Mouse (Mus musculus) limb, embryonic 13.5 days (tissue): ENCODE data around the gene Cux2. TPM values are rescaled to one million over a fixed set of nuclear protein-coding genes. Genes with fewer than 3 reads are reported as not detected.

Experiments
- ATAC-seq: fragments of 200-750 bp; cut with Nextera tagmentation; 2 replicates; pipeline ENCODE4 v1.8.0; 2017; ENCODE audit warnings: low read depth, moderate number of reproducible peaks, moderate TSS enrichment; ENCODE audit not compliant: low FRiP score
- H3K27ac ChIP-seq: fragments of 300-500 bp; sonication (generic); 2 replicates; pipeline ENCODE4 v1.5.1; 2015; ENCODE audit warnings: inconsistent platforms, mild to moderate bottlenecking, moderate library complexity
- H3K27me3 ChIP-seq: fragments of 300-500 bp; sonication (generic); 2 replicates; pipeline ENCODE4 v1.6.1; 2015; ENCODE audit warnings: mild to moderate bottlenecking, inconsistent platforms
- H3K36me3 ChIP-seq: fragments of 300-500 bp; sonication (generic); 2 replicates; pipeline ENCODE4 v1.6.1; 2015; ENCODE audit warnings: inconsistent platforms, mild to moderate bottlenecking, moderate library complexity
- H3K4me1 ChIP-seq: fragments of 300-500 bp; sonication (generic); 2 replicates; pipeline ENCODE4 v1.6.1; 2015; ENCODE audit warnings: inconsistent platforms
- H3K4me2 ChIP-seq: fragments of 300-500 bp; sonication (generic); replicated peaks from 2 replicates; pipeline ENCODE4 v1.6.1; 2015; ENCODE audit warnings: inconsistent platforms, mild to moderate bottlenecking, moderate library complexity
- H3K4me3 ChIP-seq: fragments of 300-500 bp; sonication (generic); 2 replicates; pipeline ENCODE4 v1.5.1; 2015; ENCODE audit warnings: moderate library complexity, mild to moderate bottlenecking, inconsistent platforms
- H3K9ac ChIP-seq: fragments of 300-500 bp; sonication (generic); 2 replicates; pipeline ENCODE4 v1.6.1; 2015; ENCODE audit warnings: mild to moderate bottlenecking, inconsistent platforms
- H3K9me3 ChIP-seq: fragments of 300-500 bp; sonication (generic); 2 replicates; pipeline ENCODE4 v1.6.1; 2016; ENCODE audit warnings: inconsistent platforms
- WGBS: fragments of 180-500 bp; shearing (Covaris S2); methylation state at CpG from one replicate; pipeline ENCODE4 v1.1.7; 2015; 5-methylcytosine and 5-hydroxymethylcytosine counted together
- polyA plus RNA-seq: library from polyadenylated mRNA; unstranded; fragments of >200 nt; fragmentation: Nextera tagmentation; extraction: Ambion mirVana; gene quantifications from 2 replicates; pipeline ENCODE4 v1.2.1, GENCODE M21; 2015

The Cux2 gene
- polyA plus RNA-seq, 1 experiment from 2014 or later = 4.1 TPM

DNA sequence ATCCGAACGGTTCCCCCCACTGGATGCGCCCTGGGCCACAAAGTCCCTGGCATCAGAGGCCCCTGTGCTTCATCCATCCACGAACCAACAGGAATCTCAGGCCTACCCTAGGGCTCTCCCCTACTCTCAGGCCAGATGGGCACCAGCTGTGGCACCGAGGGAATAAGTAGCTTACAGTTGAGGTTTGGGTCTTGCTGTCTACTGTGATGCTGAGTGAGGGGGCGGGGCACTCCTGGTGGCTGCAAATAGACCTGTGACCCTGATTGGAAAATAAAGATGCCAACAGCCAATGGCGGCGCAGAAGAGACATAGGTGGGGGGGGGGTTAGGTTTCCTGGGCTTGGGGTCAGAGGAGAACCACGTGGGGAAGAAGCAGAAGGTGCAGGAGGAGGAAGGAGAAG, 38.6 kb downstream of the Cux2 start:
- Histone ChIP-seq H3K9me3 (no peaks in the 10 kb centered on the region; the same call in 1 of the 2 replicates), H3K9ac (no peak overlapping the region), H3K36me3 (no peaks in the 10 kb centered on the region), H3K27me3 (no peaks in the 10 kb centered on the region), H3K27ac (no peak overlapping the region), H3K4me1 (peaks cover 25% of the 10 kb centered on the region), H3K4me3 (no peak overlapping the region), H3K4me2 (no peak overlapping the region)
- WGBS = 23% methylated on average over 9 of the region's 9 CpGs
- ATAC-seq = no peak

DNA sequence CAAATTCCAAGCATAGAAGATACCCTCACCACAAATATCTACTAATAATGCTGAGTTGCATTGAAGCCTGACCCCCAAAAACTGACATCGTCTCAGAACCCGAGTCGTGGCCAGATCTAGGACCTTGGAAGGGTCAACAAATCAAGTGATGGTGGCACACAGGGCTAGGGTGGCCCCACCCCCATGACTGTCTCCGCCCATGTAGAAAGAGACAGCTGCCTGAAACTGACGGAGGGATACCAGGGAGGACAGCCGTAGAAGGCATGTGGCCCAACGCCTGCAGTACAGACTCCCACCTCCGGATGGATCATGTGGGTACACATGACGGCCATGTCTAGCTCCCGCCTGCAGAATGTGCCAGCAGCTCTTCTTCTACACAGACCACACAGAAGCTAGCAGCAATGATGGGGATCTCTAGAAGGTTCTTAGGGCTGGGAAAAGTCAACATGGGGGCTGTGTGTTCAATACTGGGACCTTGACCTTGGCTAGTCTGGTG, 41.9 kb downstream of the Cux2 start:
- Histone ChIP-seq H3K9me3 (no peaks in the 10 kb centered on the region; the same call in 1 of the 2 replicates), H3K9ac (no peak overlapping the region), H3K27me3 (no peaks in the 10 kb centered on the region), H3K4me2 (no peak overlapping the region), H3K36me3 (no peaks in the 10 kb centered on the region), H3K27ac (no peak overlapping the region), H3K4me3 (no peak overlapping the region), H3K4me1 (0 out of 2 replicates have a peak, but pooled peaks cover 5% of the 10 kb centered on the region)
- ATAC-seq = no peak
- 88% methylated on average over 10 of the region's 10 CpGs for WGBS

DNA sequence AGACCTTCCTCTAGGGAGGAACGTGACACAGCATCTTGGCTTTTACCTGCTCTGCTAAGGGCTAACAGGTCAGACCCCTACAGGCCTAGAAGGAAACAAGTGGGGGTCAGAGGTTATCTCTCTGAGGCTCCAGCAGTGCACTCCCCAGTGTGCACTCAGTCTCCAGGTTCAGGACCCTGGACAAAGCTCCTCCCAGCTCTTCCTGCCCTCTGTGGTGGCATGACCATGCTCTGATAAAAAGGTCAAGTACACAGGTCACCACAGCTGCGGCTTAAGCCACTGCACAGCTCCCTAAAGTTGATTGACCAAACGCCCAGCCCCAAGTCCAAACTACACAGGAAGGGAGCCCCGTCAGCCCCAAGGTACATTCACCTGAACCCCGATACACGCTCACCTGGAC, 46.4 kb downstream of the Cux2 start:
- Histone ChIP-seq H3K4me1 (no peaks in the 10 kb centered on the region), H3K36me3 (no peaks in the 10 kb centered on the region), H3K9ac (no peak overlapping the region), H3K27ac (no peak overlapping the region), H3K4me2 (no peak overlapping the region), H3K4me3 (no peak overlapping the region), H3K9me3 (no peaks in the 10 kb centered on the region; the same call in 1 of the 2 replicates), H3K27me3 (no peaks in the 10 kb centered on the region)
- WGBS = 56% methylated on average over 6 of the region's 6 CpGs
- no peak for ATAC-seq

DNA sequence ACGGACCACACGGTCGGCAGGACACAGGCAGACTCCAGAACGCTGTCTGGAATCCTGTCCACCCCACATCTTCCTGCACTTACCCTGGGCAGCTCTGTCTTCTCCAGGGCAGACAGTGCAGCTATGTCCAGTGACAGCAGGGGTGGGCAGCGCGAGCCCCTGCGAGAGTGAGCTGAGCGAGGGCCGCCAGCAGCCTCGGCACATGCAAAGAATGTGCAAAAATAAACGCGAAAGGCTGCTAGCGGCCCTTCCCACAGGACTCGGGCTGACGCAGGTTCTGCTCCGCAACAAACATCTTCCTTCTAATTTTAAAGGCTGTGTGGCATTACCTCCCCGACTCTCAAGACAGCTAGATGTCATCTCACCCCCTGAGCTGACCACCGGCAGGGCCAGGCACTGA, 47.8 kb downstream of the Cux2 start:
- H3K9me3 ChIP-seq = no peaks in the 10 kb centered on the region; the same call in 1 of the 2 replicates
- no peak overlapping the region for H3K4me3 ChIP-seq
- 71% methylated on average over 18 of the region's 18 CpGs for whole genome bisulfite sequencing
- H3K36me3 ChIP-seq = no peaks in the 10 kb centered on the region
- no peak for ATAC-seq
- H3K4me2 ChIP-seq = no peak overlapping the region
- H3K9ac ChIP-seq = no peak overlapping the region
- no peaks in the 10 kb centered on the region for H3K4me1 ChIP-seq
- H3K27me3 ChIP-seq = no peaks in the 10 kb centered on the region; the same call in 1 of the 2 replicates
- no peak overlapping the region for H3K27ac ChIP-seq

DNA sequence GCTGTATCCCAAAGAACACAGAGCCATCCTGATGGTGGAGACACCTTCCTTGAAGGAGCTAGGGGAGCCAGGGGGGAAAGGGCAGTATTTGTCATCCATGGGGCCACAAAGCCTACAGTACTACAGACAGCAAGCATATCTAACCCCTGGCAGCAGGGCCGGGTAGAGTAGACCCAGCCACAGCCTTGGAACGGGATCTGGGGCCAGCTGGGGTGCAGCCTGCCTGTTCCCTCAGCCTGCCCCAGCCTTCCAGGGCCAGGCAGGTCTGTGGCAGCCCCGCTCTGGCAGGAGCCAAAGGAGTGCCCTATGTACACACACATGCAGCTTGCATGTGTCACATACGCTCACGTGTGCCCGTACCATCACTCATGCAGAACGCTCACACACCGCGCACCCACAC, 48.6 kb downstream of the Cux2 start:
- WGBS = 88% methylated on average over 9 of the region's 9 CpGs
- Histone ChIP-seq H3K4me2 (no peak overlapping the region), H3K9ac (no peak overlapping the region), H3K4me3 (no peak overlapping the region), H3K36me3 (no peaks in the 10 kb centered on the region), H3K4me1 (no peaks in the 10 kb centered on the region), H3K9me3 (no peaks in the 10 kb centered on the region; the same call in 1 of the 2 replicates), H3K27me3 (no peaks in the 10 kb centered on the region; the same call in 1 of the 2 replicates), H3K27ac (no peak overlapping the region)
- no peak for ATAC-seq

DNA sequence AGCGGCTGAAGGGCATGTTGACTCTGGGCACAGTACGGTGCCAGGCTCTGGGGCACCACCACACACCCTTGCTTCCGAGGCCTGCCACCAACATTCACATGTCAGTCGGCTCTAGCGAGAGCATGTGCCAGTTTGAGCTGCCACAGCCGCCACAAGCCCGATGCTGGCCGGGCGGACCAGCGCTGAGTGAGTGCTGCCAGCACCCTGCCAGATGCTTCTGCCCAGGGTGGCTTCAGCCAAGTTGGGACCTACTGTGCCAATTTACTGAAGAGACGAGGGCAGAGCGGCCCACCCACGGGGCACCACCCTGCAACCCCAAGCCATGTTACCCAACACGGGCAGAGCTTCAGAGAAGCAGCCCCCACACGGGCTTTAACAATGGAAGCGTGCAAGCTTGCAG, 49.5 kb downstream of the Cux2 start:
- Histone ChIP-seq H3K9me3 (no peaks in the 10 kb centered on the region), H3K27ac (no peak overlapping the region), H3K4me1 (peaks cover 2% of the 10 kb centered on the region; the same call in 1 of the 2 replicates), H3K36me3 (no peaks in the 10 kb centered on the region), H3K4me3 (no peak overlapping the region), H3K27me3 (no peaks in the 10 kb centered on the region; the same call in 1 of the 2 replicates), H3K4me2 (no peak overlapping the region), H3K9ac (no peak overlapping the region)
- 92% methylated on average over 16 of the region's 16 CpGs for WGBS
- ATAC-seq = no peak

DNA sequence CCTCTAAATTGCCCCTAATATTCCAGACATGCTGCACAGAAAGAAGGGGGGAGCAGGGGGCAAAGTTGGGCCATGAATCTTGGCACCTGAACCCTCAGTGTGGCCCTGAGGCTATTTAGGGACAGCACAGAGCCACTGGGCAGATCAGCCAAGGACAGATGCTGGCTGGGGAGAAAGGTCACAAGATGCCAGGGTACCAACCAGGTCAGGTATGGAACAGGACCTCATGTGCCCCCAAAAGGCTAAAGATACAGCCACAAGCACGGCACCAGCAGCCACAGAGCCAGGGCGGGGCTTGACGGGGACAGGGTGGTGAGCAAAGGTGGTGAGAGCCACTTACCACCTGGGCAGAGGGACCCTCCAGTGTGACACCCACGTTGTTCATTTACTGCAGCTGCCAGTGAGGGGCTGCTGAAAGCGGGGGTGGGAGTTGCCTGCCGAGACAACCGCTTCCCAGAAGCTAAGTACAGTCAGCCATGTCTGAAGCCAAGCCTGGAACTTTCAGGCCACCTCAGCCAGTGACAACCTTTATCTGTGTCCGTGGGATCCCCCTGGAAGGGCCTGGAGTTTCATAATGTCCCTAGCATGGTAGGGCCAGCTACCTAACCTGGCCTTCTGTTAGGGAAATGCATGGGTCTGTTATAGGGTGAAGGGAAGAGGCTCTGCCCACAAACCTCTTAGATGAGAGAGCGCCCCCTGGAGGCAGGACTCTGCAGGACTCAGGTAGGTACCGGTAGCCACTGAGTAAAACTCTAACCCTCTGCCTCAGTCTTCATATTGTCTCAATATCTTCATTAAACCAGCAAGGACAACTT, 50.7 kb downstream of the Cux2 start:
- H3K36me3 ChIP-seq = no peaks in the 10 kb centered on the region
- no peaks in the 10 kb centered on the region for H3K9me3 ChIP-seq
- ATAC-seq = no peak
- no peak overlapping the region for H3K4me2 ChIP-seq
- no peak overlapping the region for H3K4me3 ChIP-seq
- peaks cover 5% of the 10 kb centered on the region; the same call in 1 of the 2 replicates for H3K4me1 ChIP-seq
- 55% methylated on average over 10 of the region's 10 CpGs for WGBS
- no peak overlapping the region for H3K9ac ChIP-seq
- H3K27ac ChIP-seq = no peak overlapping the region
- H3K27me3 ChIP-seq = no peaks in the 10 kb centered on the region; the same call in 1 of the 2 replicates

DNA sequence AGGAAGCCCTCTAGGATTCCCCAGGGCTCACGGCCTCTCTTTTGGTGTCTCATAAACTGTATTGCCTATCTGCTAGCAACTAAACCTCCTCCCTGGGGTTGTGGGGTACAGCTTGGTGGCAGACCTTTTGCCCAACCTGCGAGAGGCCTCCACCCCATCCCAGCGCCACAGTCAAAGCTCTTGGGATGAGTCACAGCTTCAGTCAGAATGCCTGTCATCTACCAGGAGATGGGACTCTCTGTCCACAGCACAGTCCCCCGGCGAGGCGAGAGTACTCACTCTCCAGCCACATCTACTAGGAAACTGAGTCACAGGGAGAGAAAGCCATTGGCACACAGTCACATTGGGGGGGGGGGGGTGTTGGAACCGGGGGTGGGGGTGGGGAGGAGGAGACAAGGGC, 51.6 kb downstream of the Cux2 start:
- Histone ChIP-seq H3K9ac (no peak overlapping the region), H3K9me3 (no peaks in the 10 kb centered on the region), H3K36me3 (no peaks in the 10 kb centered on the region), H3K4me1 (peaks cover 5% of the 10 kb centered on the region; the same call in 1 of the 2 replicates), H3K27me3 (no peaks in the 10 kb centered on the region; the same call in 1 of the 2 replicates), H3K27ac (no peak overlapping the region), H3K4me3 (no peak overlapping the region), H3K4me2 (no peak overlapping the region)
- 78% methylated on average over 7 of the region's 7 CpGs for WGBS
- ATAC-seq = no peak

DNA sequence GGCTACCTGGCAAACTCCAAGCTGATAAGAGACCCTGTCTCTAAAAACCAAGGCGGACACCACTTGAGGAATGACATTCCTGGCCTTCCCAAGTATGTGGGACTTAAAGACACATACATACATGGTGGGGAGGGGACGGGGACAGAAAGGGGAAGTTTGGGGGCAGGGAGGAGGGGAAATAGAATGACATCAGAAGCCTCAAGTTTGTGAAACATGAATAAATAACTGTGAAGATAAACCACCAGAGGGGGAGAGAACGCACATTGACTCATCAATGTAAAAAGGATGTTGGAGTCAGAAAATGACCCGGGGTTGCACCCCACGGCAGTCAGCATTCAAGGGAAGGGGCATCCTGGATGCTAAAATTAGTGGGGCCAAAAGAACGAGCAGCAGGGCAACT, 53.2 kb downstream of the Cux2 start:
- H3K27ac ChIP-seq = no peak overlapping the region
- peaks cover 5% of the 10 kb centered on the region; the same call in 1 of the 2 replicates for H3K4me1 ChIP-seq
- no peak overlapping the region for H3K4me2 ChIP-seq
- ATAC-seq = no peak
- no peaks in the 10 kb centered on the region for H3K36me3 ChIP-seq
- H3K9ac ChIP-seq = no peak overlapping the region
- H3K9me3 ChIP-seq = no peaks in the 10 kb centered on the region
- H3K4me3 ChIP-seq = no peak overlapping the region
- WGBS = 79% methylated on average over 6 of the region's 6 CpGs
- no peaks in the 10 kb centered on the region; the same call in 1 of the 2 replicates for H3K27me3 ChIP-seq

DNA sequence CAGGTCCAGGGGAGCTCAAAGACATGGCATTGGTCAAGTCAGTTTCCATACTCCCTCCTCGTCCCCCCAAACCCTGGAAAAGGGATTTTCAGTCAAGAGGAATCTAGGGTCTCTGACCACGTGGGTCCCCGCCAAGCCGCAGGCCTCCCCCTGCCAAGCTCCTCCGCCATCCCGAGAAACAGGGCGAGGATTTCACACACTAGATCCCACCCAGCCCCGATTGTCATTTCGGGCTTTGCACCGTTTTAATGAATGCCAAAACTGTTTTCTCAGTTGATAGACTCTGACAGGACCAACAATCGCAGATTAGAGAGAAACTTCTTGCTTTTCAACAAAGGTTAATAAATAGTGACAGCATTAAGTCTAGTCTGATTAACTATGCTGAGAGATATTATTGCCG, 55.1 kb downstream of the Cux2 start:
- H3K36me3 ChIP-seq = no peaks in the 10 kb centered on the region
- WGBS = 77% methylated on average over 12 of the region's 12 CpGs
- no peaks in the 10 kb centered on the region; the same call in 1 of the 2 replicates for H3K27me3 ChIP-seq
- H3K27ac ChIP-seq = no peak overlapping the region
- H3K4me2 ChIP-seq = no peak overlapping the region
- no peak for ATAC-seq
- H3K4me1 ChIP-seq = peaks cover 5% of the 10 kb centered on the region; the same call in 1 of the 2 replicates
- no peaks in the 10 kb centered on the region for H3K9me3 ChIP-seq
- H3K9ac ChIP-seq = no peak overlapping the region
- H3K4me3 ChIP-seq = no peak overlapping the region

DNA sequence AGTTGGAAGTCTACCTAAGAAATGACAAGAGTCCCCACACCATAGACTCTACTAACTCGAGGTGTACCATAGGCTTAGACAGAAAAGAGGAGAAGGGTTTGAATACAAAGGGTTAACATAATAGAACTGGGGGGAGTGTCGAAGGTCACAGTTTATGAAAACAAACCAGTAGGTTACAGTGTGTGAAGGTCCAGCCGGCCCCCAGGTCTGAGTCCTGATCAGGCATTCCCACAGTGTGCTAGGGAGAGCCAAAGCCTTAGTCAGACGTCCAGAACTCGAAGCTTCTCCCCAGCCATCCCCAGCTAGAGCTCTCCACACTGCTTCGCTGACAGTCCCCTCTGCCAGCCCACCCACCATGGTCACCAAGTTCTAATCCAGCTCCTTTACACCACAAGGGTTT, 58.0 kb downstream of the Cux2 start:
- ATAC-seq = no peak
- WGBS = 48% methylated on average over 6 of the region's 6 CpGs

DNA sequence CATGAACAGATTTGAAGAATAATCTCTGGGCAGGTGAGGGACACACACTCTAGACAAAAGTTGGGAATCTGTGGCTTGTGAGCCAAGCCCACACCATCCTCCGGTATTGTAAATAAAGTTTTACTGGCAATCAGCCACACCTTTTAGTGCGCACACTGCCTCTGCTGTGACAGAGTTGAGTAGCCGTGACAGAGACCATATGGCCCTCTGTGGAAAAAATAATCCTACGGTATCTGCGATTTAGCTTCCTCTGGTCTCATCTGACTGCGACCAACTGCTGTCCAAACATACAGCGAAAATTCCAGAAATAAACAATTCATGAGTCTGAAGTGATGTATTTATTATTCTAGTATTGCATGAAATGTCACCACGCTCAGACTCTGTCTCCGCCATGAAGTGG, 64.0 kb downstream of the Cux2 start:
- Histone ChIP-seq H3K9ac (no peak overlapping the region), H3K27me3 (no peaks in the 10 kb centered on the region), H3K4me3 (no peak overlapping the region), H3K4me2 (no peak overlapping the region), H3K36me3 (no peaks in the 10 kb centered on the region), H3K4me1 (peaks cover 11% of the 10 kb centered on the region), H3K9me3 (no peaks in the 10 kb centered on the region), H3K27ac (no peak overlapping the region)
- no peak for ATAC-seq
- WGBS = 67% methylated on average over 9 of the region's 9 CpGs

More for the DNA sequence above, 58.0 kb downstream of the Cux2 start:
- Histone ChIP-seq H3K4me2 (no peak overlapping the region), H3K27ac (no peak overlapping the region), H3K27me3 (no peaks in the 10 kb centered on the region), H3K9ac (no peak overlapping the region), H3K4me3 (no peak overlapping the region), H3K4me1 (peaks cover 5% of the 10 kb centered on the region; the same call in 1 of the 2 replicates), H3K36me3 (no peaks in the 10 kb centered on the region), H3K9me3 (no peaks in the 10 kb centered on the region)
